Mouse (Mus musculus) CH12.LX (cell line): ENCODE results near the gene Tmem178. TPM values are rescaled to one million over a fixed set of nuclear protein-coding genes. Genes with fewer than 3 reads are reported as not detected.

Experiments used
- DNase-seq: peaks from one replicate; pipeline ENCODE4 v3.0.0-alpha.2; 2013; ENCODE audit errors: extremely low read depth
- H3K27ac ChIP-seq: 2 replicates; pipeline ENCODE4 v1.5.1; 2012; ENCODE audit warnings: low read depth, mild to moderate bottlenecking, control low read depth, moderate library complexity; ENCODE audit not compliant: insufficient read depth
- H3K27me3 ChIP-seq: replicated peaks from 2 replicates; pipeline ENCODE3; 2012; ENCODE audit warnings: inconsistent platforms
- H3K36me3 ChIP-seq, 2 experiments: replicated peaks in 1 of 2; 2 replicates each; pipeline versions ENCODE3 to v1.6.1; 2012; ENCODE audit warnings: inconsistent platforms in 1 of 2, low read length in 1 of 2, mild to moderate bottlenecking in 1 of 2, mixed read lengths in 1 of 2, moderate library complexity in 1 of 2; ENCODE audit not compliant: control insufficient read depth in 1 of 2, insufficient read depth in 1 of 2
- H3K4me1 ChIP-seq, 2 experiments: 2 replicates each; pipeline ENCODE4 v1.6.1; 2012; ENCODE audit warnings: inconsistent platforms in 1 of 2, moderate library complexity in 1 of 2; ENCODE audit not compliant: insufficient read depth in 2 of 2, control insufficient read depth in 1 of 2
- H3K4me2 ChIP-seq: 2 replicates; pipeline ENCODE4 v1.6.1; 2012; ENCODE audit warnings: low read depth, mild to moderate bottlenecking, control low read depth; ENCODE audit not compliant: poor library complexity, insufficient read depth, severe bottlenecking
- H3K4me3 ChIP-seq, 3 experiments: fragments of 150-350 bp in 1 of 3; sonication (generic) in 1 of 3; replicated peaks in 1 of 3; 2 replicates each; pipeline versions ENCODE3 to v1.5.1; 2011 to 2012; ENCODE audit warnings: low read depth in 2 of 3, low read length in 2 of 3, mild to moderate bottlenecking in 2 of 3, moderate library complexity in 2 of 3, control low read depth in 1 of 3, improper control_type of control experiment in 1 of 3, inconsistent platforms in 1 of 3, mixed read lengths in 1 of 3; ENCODE audit not compliant: poor library complexity in 1 of 3
- H3K79me2 ChIP-seq: replicated peaks from 2 replicates; pipeline ENCODE4 v1.6.1; 2012; ENCODE audit warnings: mild to moderate bottlenecking, moderate library complexity; ENCODE audit not compliant: control insufficient read depth, poor library complexity, insufficient read depth, severe bottlenecking; ENCODE audit errors: extremely low read depth
- H3K9ac ChIP-seq: 2 replicates; pipeline ENCODE4 v1.6.1; 2012; ENCODE audit warnings: low read depth, mild to moderate bottlenecking, control low read depth, moderate library complexity; ENCODE audit not compliant: insufficient read depth
- H3K9me3 ChIP-seq: replicated peaks from 2 replicates; pipeline ENCODE3; 2012; ENCODE audit warnings: low read length, inconsistent platforms, mixed read lengths
- BHLHE40 ChIP-seq: IDR thresholded peaks from 2 replicates; pipeline ENCODE4 v1.6.1; 2011; ENCODE audit warnings: mild to moderate bottlenecking, low read depth, low read length, improper control_type of control experiment
- CHD1 ChIP-seq: IDR thresholded peaks from 2 replicates; pipeline ENCODE4 v1.6.1; 2012; ENCODE audit warnings: low read depth, low read length, improper control_type of control experiment, inconsistent platforms
- CHD2 ChIP-seq: IDR thresholded peaks from 2 replicates; pipeline ENCODE4 v1.6.1; 2011; ENCODE audit warnings: low read length, improper control_type of control experiment
- CTCF ChIP-seq, 2 experiments: IDR thresholded peaks in 1 of 2; conservative IDR thresholded peaks in 1 of 2; 2 replicates each; pipeline ENCODE4 v1.5.1; 2011 to 2012; ENCODE audit warnings: low read depth in 2 of 2, low read length in 2 of 2, improper control_type of control experiment in 1 of 2, inconsistent platforms in 1 of 2, mild to moderate bottlenecking in 1 of 2, moderate library complexity in 1 of 2
- EP300 ChIP-seq: IDR thresholded peaks from 2 replicates; pipeline ENCODE4 v1.6.1; 2011; ENCODE audit warnings: low read length, improper control_type of control experiment
- HCFC1 ChIP-seq: IDR thresholded peaks from 2 replicates; pipeline ENCODE4 v1.6.1; 2012; ENCODE audit warnings: low read depth, mild to moderate bottlenecking, inconsistent platforms, low read length, improper control_type of control experiment
- IRF4 ChIP-seq: IDR thresholded peaks from 2 replicates; pipeline ENCODE4 v1.6.1; 2014; ENCODE audit warnings: low read depth, mild to moderate bottlenecking, inconsistent platforms, low read length, improper control_type of control experiment
- JUN ChIP-seq: IDR thresholded peaks from 2 replicates; pipeline ENCODE4 v1.6.1; 2011; ENCODE audit warnings: low read depth, mild to moderate bottlenecking, low read length, improper control_type of control experiment, moderate library complexity; ENCODE audit not compliant: insufficient read depth
- JUND ChIP-seq: conservative IDR thresholded peaks from 2 replicates; pipeline ENCODE4 v1.6.1; 2011; ENCODE audit warnings: low read depth, low read length, improper control_type of control experiment
- KAT2A ChIP-seq: IDR thresholded peaks from 2 replicates; pipeline ENCODE4 v1.6.1; 2012; ENCODE audit warnings: low read length, improper control_type of control experiment, inconsistent platforms; ENCODE audit not compliant: insufficient replicate concordance
- MAX ChIP-seq: IDR thresholded peaks from 2 replicates; pipeline ENCODE4 v1.6.1; 2011; ENCODE audit warnings: low read length, improper control_type of control experiment
- MAZ ChIP-seq: IDR thresholded peaks from 2 replicates; pipeline ENCODE4 v1.6.1; 2012; ENCODE audit warnings: low read depth, mild to moderate bottlenecking, inconsistent platforms, low read length, improper control_type of control experiment, moderate library complexity
- MEF2A ChIP-seq: IDR thresholded peaks from 2 replicates; pipeline ENCODE4 v1.6.1; 2014; ENCODE audit warnings: low read depth, mild to moderate bottlenecking, inconsistent platforms, low read length, improper control_type of control experiment, borderline replicate concordance
- NELFE ChIP-seq: IDR thresholded peaks from 2 replicates; pipeline ENCODE4 v1.6.1; 2011; ENCODE audit warnings: low read depth, low read length, improper control_type of control experiment
- PAX5 ChIP-seq: IDR thresholded peaks from 2 replicates; pipeline ENCODE4 v1.6.1; 2012; ENCODE audit warnings: low read length, inconsistent platforms, mixed read lengths
- POLR2A ChIP-seq: IDR thresholded peaks from 2 replicates; pipeline ENCODE4 v1.6.1; 2011; ENCODE audit warnings: low read depth, mild to moderate bottlenecking, improper control_type of control experiment, low read length
- POLR2AphosphoS2 ChIP-seq: IDR thresholded peaks from 2 replicates; pipeline ENCODE4 v1.6.1; 2011; ENCODE audit warnings: low read depth, low read length, improper control_type of control experiment
- USF1 ChIP-seq: IDR thresholded peaks from 2 replicates; pipeline ENCODE4 v1.6.1; 2014; ENCODE audit warnings: low read depth, mild to moderate bottlenecking, inconsistent platforms, low read length, improper control_type of control experiment
- USF2 ChIP-seq: conservative IDR thresholded peaks from 2 replicates; pipeline ENCODE4 v1.6.1; 2011; ENCODE audit warnings: low read depth, low read length, improper control_type of control experiment
- dilution Hi-C: fragments of 300-500 bp; cut with MboI; formaldehyde crosslinking; loops from 2 replicates; pipeline ENCODE4 v1.14.3; 2020; ENCODE audit warnings: low sequenced_read_pairs; ENCODE audit not compliant: extremely low pct_unique_long_range_greater_than_20kb, extremely low pct_ligation_motif_present
- in situ Hi-C: fragments of 300-500 bp; cut with MboI; formaldehyde crosslinking; loops from 3 replicates; pipeline ENCODE4 v1.14.3; 2019; ENCODE audit warnings: low sequenced_read_pairs, low pct_ligation_motif_present, low pct_unique_long_range_greater_than_20kb, mixed read lengths
- polyA plus RNA-seq: library from polyadenylated mRNA; unstranded; fragments of >175 nt; gene quantifications from 2 replicates; pipeline ENCODE4 v1.2.1, GENCODE M21; 2012; ENCODE audit warnings: low read depth; ENCODE audit not compliant: insufficient read length
- total RNA-seq, 2 experiments: library from RNA; depleted of rRNA; stranded (reverse); fragments of 300-350 nt in 1 of 2; fragments of >200 nt in 1 of 2; gene quantifications; 2 replicates each; pipeline ENCODE4 v1.2.3; 2012 to 2014

Tmem178 gene
- total and polyA plus RNA-seq, 3 experiments, result not detected

- no peak for DNase-seq
- Histone ChIP-seq H3K79me2 (no peaks in the 10 kb centered on the region), H3K9ac (no peak overlapping the region), H3K4me1 (no peaks in the 10 kb centered on the region), H3K9me3 (no peaks in the 10 kb centered on the region), H3K4me2 (no peak overlapping the region), H3K4me3 (no peak overlapping the region), H3K27me3 (no peaks in the 10 kb centered on the region)
- in situ Hi-C loops, result no loop called here
- TF ChIP-seq KAT2A (no peak), CHD1 (no peak), PAX5 (no peak)
- TF ChIP-seq, all 38 proteins: peak for 0
- dilution Hi-C loops, result no loop called here
- no peaks in the 10 kb centered on the region for H3K36me3 ChIP-seq
- no peak overlapping the region for H3K27ac ChIP-seq
Observed at GRCm38 (mm10) chr17:80903121-80903875, 41.1 kb upstream of the Tmem178 start.

GRCm38 (mm10) chr17:80904061-80904460 is 40.4 kb upstream of the Tmem178 start:
- no peaks in the 10 kb centered on the region for H3K36me3 ChIP-seq
- no peak overlapping the region for H3K9ac ChIP-seq
- DNase-seq, result no peak
- H3K27me3 ChIP-seq, result no peaks in the 10 kb centered on the region
- no peak overlapping the region for H3K4me2 ChIP-seq
- no peak overlapping the region for H3K4me3 ChIP-seq
- TF ChIP-seq USF1 (no peak), PAX5 (no peak), HCFC1 (no peak), IRF4 (no peak), CTCF (conservative IDR thresholded peaks at IDR 0.05 in 1 of 2, IDR thresholded peaks at IDR 0.05 in 1 of 2; ENCODE audit: low read depth in 2 of 2, low read length in 2 of 2) (no peak), BHLHE40 (no peak), EP300 (no peak), CHD2 (no peak), USF2 (no peak), JUND (no peak), POLR2A (no peak), JUN (no peak), MAZ (no peak), MEF2A (no peak), NELFE (no peak), MAX (no peak), POLR2AphosphoS2 (no peak)
- no peak overlapping the region for H3K27ac ChIP-seq
- H3K9me3 ChIP-seq, result no peaks in the 10 kb centered on the region
- in situ Hi-C loops, result no loop called here
- no peaks in the 10 kb centered on the region for H3K79me2 ChIP-seq
- dilution Hi-C loops, result no loop called here
- no peaks in the 10 kb centered on the region for H3K4me1 ChIP-seq
